Mouse (Mus musculus) testis, postnatal 14 days (tissue): Measurements from ENCODE around the gene Ppia.
"Not testable (repeated sequence)": the region's sequence is repeated elsewhere in the genome, so short reads cannot be mapped to it uniquely, and the experiment has no call there.

Experiments
- DNase-seq: peaks from one replicate; pipeline ENCODE4 v3.0.0; 2021; ENCODE audit warnings: low spot score

Gene Ppia

DNA sequence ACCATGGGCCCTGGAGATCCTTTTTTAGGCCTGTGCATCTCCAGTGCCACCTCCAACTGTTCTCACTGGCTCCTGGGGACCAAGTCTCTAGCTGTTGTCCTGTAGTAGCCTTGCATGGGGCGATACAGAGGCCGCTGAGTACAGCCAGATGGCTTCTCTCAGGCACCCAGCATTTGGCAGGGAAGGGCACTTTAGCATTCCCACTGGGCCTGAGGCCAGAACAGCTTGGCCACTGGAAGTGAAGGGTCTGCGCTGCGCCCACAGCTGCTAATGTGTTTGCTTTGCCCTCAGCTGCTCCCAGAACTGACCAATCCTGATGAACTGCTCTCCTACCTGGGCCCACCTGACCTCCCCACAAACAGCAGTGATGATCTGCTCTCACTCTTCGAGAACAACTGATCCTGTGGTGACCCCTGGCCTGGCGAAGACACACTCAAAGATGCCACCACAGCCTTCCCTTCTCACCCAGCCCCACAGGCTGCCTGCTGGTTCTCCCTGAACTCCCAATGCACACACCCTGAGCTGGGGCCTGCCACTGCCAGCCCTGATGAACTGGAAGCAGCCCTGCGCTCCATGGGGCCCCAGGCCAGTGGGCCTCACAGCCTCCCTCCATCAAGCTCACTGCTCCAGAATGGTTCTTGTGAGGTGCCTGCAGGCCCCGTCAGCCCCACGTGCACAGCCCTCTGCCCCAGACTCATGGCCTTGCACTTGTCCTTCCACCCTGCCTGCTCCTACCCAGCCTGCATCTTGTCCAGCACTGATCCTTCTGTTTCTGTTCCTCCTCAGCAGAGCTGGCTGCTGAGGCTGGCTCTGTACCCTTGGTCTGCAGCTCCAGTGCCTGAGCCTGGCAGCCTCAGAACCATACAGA is 10.3 kb upstream of the Ppia start:
- no peak for DNase-seq

DNA sequence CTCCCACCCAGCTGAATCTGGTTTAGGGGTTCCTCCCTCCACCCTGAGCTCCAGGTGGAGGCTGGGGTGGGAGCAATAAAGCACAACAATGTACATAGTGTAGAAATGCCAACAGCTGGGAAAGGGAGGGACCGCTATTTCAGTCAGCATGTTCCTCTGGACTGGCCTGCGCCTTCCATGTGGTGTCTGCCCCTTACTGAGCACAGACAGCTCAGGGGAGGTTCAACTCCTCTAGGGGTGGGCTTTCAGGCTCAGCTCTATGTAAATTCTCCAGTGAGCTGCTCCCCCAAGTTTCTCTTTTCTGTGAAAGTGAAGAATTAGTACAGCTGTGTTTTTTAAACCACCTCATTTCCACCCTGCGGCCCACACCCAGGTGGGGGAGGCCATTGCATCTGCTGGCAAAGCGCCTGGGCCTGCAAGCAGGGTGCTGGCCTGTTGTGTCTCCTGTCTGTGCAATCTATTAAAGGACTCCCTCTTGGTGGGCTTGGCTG is 9.6 kb upstream of the Ppia start:
- DNase-seq = no peak

DNA sequence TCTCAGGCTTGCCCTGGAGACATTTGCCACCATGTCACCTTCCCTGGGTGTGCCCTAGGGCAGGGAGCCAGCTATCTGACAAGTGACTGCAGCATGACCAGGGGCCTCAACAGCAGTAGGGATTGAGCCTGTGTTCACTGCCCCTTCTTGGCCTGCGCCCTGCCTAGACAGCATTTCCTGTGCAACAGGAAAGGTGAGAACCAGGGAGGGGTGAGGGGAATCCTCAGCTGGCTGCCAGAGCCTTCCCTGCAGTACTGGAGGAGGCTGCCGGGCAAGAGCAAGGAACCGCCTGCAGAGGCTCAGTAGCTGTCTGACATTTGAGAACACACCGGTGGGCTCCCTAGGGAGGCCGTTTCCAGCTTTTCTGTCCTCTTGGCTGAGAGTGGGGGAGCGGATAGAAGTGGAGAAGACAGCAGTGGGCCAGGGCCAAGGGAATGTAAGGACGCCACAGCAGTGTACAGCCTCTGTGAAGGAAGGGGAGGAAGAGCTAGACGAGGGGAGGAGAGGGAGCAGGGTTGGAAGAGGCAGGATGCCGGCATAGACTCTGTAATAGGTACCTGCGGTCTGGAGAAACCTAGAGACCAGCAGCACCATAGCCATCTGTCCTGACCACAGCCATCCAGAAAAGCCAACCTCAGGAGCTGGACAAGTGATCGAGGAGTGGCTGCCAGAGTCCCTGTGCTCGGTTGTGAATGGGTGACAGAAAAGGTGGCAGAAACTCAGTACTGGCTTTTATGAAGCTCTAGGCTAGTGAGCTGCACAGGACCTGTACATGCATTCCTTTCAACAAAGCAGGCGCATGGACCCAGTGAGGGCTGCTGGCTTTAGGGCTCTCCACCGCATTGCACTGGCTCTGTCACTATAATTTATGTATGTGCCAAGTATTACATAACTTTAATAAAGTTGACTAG is 8.7 kb upstream of the Ppia start:
- no peak for DNase-seq

GRCm38 (mm10) chr11:6407162-6407621 is 8.1 kb upstream of the Ppia start:
- DNase-seq = no peak

- no peak for DNase-seq
Observed at GRCm38 (mm10) chr11:6410050-6410602, 5.1 kb upstream of the Ppia start.

DNA sequence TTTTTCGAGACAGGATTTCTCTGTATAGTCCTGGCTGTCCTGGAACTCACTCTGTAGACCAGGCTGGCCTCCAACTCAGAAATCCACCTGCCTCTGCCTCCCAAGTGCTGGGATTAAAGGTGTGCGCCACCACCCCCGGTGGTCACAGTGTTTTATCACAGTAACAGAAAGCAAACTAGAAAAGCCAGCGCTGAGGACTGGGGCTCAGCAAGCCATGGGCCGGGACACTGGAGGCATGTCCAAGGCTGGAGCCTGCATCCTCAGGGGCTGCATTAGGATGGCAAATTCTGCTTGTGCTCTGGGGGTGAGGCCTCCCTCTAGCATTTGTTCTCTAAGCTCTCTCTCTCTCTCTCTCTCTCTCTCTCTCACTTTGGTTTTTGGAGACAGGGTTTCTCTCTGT is 4.5 kb upstream of the Ppia start:
- DNase-seq = not testable (repeated sequence)

- peak; percentile 59 for DNase-seq
Observed at GRCm38 (mm10) chr11:6411684-6412083, 3.6 kb upstream of the Ppia start.

GRCm38 (mm10) chr11:6413264-6413663 is 2.0 kb upstream of the Ppia start:
- DNase-seq = no peak

GRCm38 (mm10) chr11:6415551-6416404 is 535 bp downstream of the Ppia start:
- DNase-seq = peak; percentile 97

- DNase-seq = peak; percentile 80
Observed at GRCm38 (mm10) chr11:6416405-6417034, 1.3 kb downstream of the Ppia start.

DNA sequence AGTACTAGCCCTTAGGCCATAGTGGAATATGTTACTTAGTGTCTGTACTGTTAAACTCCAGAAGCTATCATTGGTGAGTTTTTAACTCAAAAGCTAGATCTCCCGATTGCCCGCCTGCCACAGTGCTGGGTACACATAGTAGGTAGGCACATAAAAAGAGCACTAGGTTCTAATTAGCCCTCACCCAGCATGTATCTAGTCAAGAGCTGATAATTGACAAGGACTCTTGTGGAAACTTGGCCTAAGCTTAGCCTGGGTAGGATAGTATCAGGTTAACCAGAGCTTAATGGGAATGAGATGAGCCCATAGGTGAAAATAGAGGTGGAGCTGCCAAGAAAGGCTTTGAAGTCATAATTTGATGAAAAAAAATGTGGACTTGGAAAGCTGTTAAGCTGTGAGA is 1.8 kb downstream of the Ppia start:
- DNase-seq = no peak

GRCm38 (mm10) chr11:6417490-6417889 is 2.2 kb downstream of the Ppia start:
- no peak for DNase-seq

- no peak for DNase-seq
Observed at GRCm38 (mm10) chr11:6418751-6419150, 3.5 kb downstream of the Ppia start.

- DNase-seq = not testable (repeated sequence)
Observed at GRCm38 (mm10) chr11:6419156-6419555, 3.9 kb downstream of the Ppia start.

GRCm38 (mm10) chr11:6420283-6420703 is 5.0 kb downstream of the Ppia start:
- DNase-seq = no peak

GRCm38 (mm10) chr11:6420722-6421350 is 5.6 kb downstream of the Ppia start:
- DNase-seq = no peak

DNA sequence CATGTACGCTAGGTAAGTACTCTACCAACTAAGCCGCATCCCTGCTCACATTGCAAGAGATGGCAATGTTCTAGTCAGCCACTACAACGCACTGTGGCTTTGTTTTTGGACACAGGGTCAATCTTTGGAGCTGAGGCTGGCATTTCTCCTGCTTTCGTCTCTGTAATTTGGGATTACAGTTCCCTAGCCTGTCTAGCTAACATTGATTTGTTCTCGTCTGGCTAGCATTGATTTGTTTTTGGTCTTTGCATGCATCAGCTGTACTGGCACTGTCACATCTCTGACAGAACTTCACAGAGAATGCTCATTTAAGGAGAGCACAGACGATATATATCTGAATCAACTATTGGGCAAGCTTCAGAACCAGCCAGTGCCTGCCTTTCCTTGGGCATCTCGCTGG is 14.9 kb downstream of the Ppia start:
- DNase-seq = no peak

- no peak for DNase-seq
Observed at GRCm38 (mm10) chr11:6436442-6436841, 21.2 kb downstream of the Ppia start.

- DNase-seq = no peak
Observed at GRCm38 (mm10) chr11:6437667-6438066, 22.4 kb downstream of the Ppia start.

DNA sequence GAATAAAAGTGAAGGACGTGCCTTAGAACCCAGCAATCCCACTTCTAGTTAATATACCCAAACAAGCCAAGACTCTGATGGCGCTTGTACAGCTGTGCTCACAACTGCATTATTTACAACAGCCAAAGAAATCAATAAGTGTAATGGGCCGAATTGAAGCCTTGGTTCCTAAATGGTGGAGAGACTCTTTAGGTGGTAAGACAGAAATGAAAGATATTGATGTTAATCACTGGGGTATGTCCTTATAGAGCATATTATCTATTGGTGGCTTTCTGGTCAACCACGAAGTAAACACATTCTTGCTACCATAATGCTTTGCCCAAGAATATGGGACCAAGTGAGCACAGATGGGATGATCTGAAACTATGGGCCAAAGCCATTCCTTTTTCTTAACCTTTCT is 24.9 kb downstream of the Ppia start:
- DNase-seq = no peak
